ENCODE assay signal across 14 mouse cellular contexts in genomic region chr12:112121188-112121587, GRCm38 (mm10). TPM values are rescaled to one million over a fixed set of nuclear protein-coding genes. Genes with fewer than 3 reads are reported as not detected.
"Had no signal": no experiment of that assay in that cellular context is flagged by ENCODE, and none has a peak within 500 bp of the region (broad histone marks: within the 10 kb centered on the region; RNA-seq: fewer than 3 reads in every experiment).

No protein-coding gene starts in this region.

- H3K9ac ChIP-seq: liver, embryonic 12.5 days; lung, embryonic 14.5 days; midbrain, embryonic 15.5 days; neural tube, embryonic 13.5 days had no signal

- ATAC-seq: liver, embryonic 12.5 days; midbrain, embryonic 15.5 days had no signal

- H3K27ac ChIP-seq: kidney, postnatal 0 days; left cerebral cortex, adult 2 months; limb, embryonic 10.5 days; liver, embryonic 12.5 days; midbrain, embryonic 15.5 days; neural tube, embryonic 13.5 days had no signal

- DNase-seq: kidney, adult 9 months; lung, embryonic 14.5 days; lung, postnatal 10 days; lung, postnatal 4 days; thymus, adult 18-20 months; thymus, postnatal 14 days had no signal

- H3K4me2 ChIP-seq: liver, embryonic 12.5 days; lung, embryonic 14.5 days; midbrain, embryonic 11.5 days; midbrain, embryonic 15.5 days; neural tube, embryonic 13.5 days had no signal

- H3K4me1 ChIP-seq: liver, embryonic 12.5 days; midbrain, embryonic 15.5 days; neural tube, embryonic 13.5 days had no signal

- H3K4me3 ChIP-seq: left cerebral cortex, adult 2 months; limb, embryonic 10.5 days; liver, embryonic 12.5 days; midbrain, embryonic 15.5 days; neural tube, embryonic 13.5 days had no signal

- H3K9me3 ChIP-seq: limb, embryonic 10.5 days; liver, embryonic 12.5 days; midbrain, embryonic 15.5 days; neural tube, embryonic 13.5 days had no signal

- H3K27me3 ChIP-seq: midbrain, embryonic 15.5 days; neural tube, embryonic 13.5 days had no signal

- H3K36me3 ChIP-seq: limb, embryonic 10.5 days; liver, embryonic 12.5 days; midbrain, embryonic 15.5 days; neural tube, embryonic 13.5 days had no signal

RNA-seq across cellular contexts. Expression of gene Aspg, which starts 14.7 kb away (rescaled TPM):
- total RNA-seq: megakaryocyte, adult 5-6 weeks had no signal

RNA-seq across cellular contexts. Expression of gene Kif26a, which starts 24.8 kb away (rescaled TPM):
- total RNA-seq: megakaryocyte, adult 5-6 weeks had no signal
